Mouse (Mus musculus) gastrocnemius, adult 2 months (tissue): Measurements from ENCODE around the gene Slc40a1. TPM values are rescaled to one million over a fixed set of nuclear protein-coding genes. Genes with fewer than 3 reads are reported as not detected.

Experiments used
- DNase-seq: peaks from one replicate; pipeline ENCODE4 v3.0.0; 2022
- H3K27ac ChIP-seq: fragments of 200-600 bp; 2 replicates; pipeline ENCODE4 v1.8.1; 2022; ENCODE audit warnings: mild to moderate bottlenecking
- H3K4me3 ChIP-seq: fragments of 200-600 bp; 2 replicates; pipeline ENCODE4 v1.8.1; 2022; ENCODE audit warnings: mild to moderate bottlenecking, moderate library complexity
- CTCF ChIP-seq: fragments of 200-600 bp; IDR thresholded peaks from 2 replicates; pipeline ENCODE4 v1.8.1; 2022; ENCODE audit warnings: antibody characterized with exemption, mild to moderate bottlenecking, moderate library complexity
- intact Hi-C: fragments of 180-260 bp; cut with DNase I; formaldehyde crosslinking; loops from one replicate; pipeline ENCODE4 v1.15.1; 2025
- long read RNA-seq, 2 experiments: library from polyadenylated mRNA; stranded (forward); transcript quantifications; one replicate each; pipeline ENCODE4 v2.0.0; 2021
- total RNA-seq, 2 experiments: library from RNA; stranded (reverse); gene quantifications; 2 replicates each; pipeline ENCODE4 v1.2.3; 2021

Gene Slc40a1
- total RNA-seq = 10 to 100 TPM; 21.3 to 26.3 TPM
- long read RNA-seq, experiment 1, transcript Slc40a1-201 (8 exons, 3,370 nt) = major isoform, 81 of 81 reads
- long read RNA-seq, experiment 1, partial matches to known transcripts = 0 of 81 reads
- long read RNA-seq, experiment 1, other reads (novel, unspliced or antisense) = 0 of 81 reads
- long read RNA-seq, experiment 2, transcript Slc40a1-201 (8 exons, 3,370 nt) = major isoform, 110 of 124 reads
- long read RNA-seq, experiment 2, partial matches to known transcripts = 5 of 124 reads
- long read RNA-seq, experiment 2, other reads (novel, unspliced or antisense) = 9 of 124 reads

- no peak for TF ChIP-seq CTCF
- H3K27ac ChIP-seq = peak within 1 kb of the TSS; percentile 85
- DNase-seq = no peak
- peak within 1 kb of the TSS; percentile 88 for H3K4me3 ChIP-seq
- intact Hi-C loops = loop anchor here (5.0 to 10.0 kb wide), 2 partner anchors 62 to 99 kb away; no protein-coding TSS in a partner anchor
Measured at GRCm38 (mm10) chr1:45926393-45926763, at the start of gene Slc40a1. TSS of gene Slc40a1 (minus strand) at chr1:45926523.

GRCm38 (mm10) chr1:45971314-45971713 lies 45.0 kb upstream of the Slc40a1 start:
- TF ChIP-seq CTCF = no peak
- intact Hi-C loops = no loop called here
- H3K4me3 ChIP-seq = no peak overlapping the region
- H3K27ac ChIP-seq = no peak overlapping the region
- no peak for DNase-seq

GRCm38 (mm10) chr1:45948988-45949387 lies 22.7 kb upstream of the Slc40a1 start:
- intact Hi-C loops = no loop called here

GRCm38 (mm10) chr1:45947843-45948242 lies 21.5 kb upstream of the Slc40a1 start:
- no peak overlapping the region for H3K4me3 ChIP-seq
- intact Hi-C loops = no loop called here
- no peak for DNase-seq
- TF ChIP-seq CTCF = no peak
- H3K27ac ChIP-seq = no peak overlapping the region

More at GRCm38 (mm10) chr1:45948988-45949387, 22.7 kb upstream of the Slc40a1 start:
- DNase-seq = no peak
- peak; percentile 41 for TF ChIP-seq CTCF
- Histone ChIP-seq H3K4me3 (no peak overlapping the region), H3K27ac (no peak overlapping the region)

- Histone ChIP-seq H3K27ac (no peak overlapping the region), H3K4me3 (no peak overlapping the region)
- DNase-seq = no peak
- peak; percentile 34; the same call in 1 of the 2 replicates for TF ChIP-seq CTCF
- intact Hi-C loops = no loop called here
Measured at GRCm38 (mm10) chr1:45931127-45931526, 4.8 kb upstream of the Slc40a1 start.

- H3K27ac ChIP-seq = no peak overlapping the region
- intact Hi-C loops = loop anchor here (5.0 to 10.0 kb wide), 2 partner anchors 62 to 100 kb away; no protein-coding TSS in a partner anchor
- no peak overlapping the region for H3K4me3 ChIP-seq
Measured at GRCm38 (mm10) chr1:45926911-45927310, 588 bp upstream of the Slc40a1 start.

GRCm38 (mm10) chr1:45925500-45926392 lies 577 bp downstream of the Slc40a1 start:
- Histone ChIP-seq H3K4me3 (peak overlapping the region; percentile 88), H3K27ac (peak overlapping the region; percentile 85)
- no peak for TF ChIP-seq CTCF
- DNase-seq = peak; percentile 91
- intact Hi-C loops = loop anchor here (5.0 to 10.0 kb wide), 2 partner anchors 61 to 98 kb away; no protein-coding TSS in a partner anchor

More at GRCm38 (mm10) chr1:45926911-45927310, 588 bp upstream of the Slc40a1 start:
- no peak for TF ChIP-seq CTCF
- no peak for DNase-seq

GRCm38 (mm10) chr1:45925131-45925499 lies 1.2 kb downstream of the Slc40a1 start:
- DNase-seq = no peak
- peak overlapping the region; percentile 85 for H3K27ac ChIP-seq
- TF ChIP-seq CTCF = no peak
- peak overlapping the region; percentile 88 for H3K4me3 ChIP-seq
- intact Hi-C loops = loop anchor here (5.0 to 10.0 kb wide), 2 partner anchors 60 to 98 kb away; no protein-coding TSS in a partner anchor

GRCm38 (mm10) chr1:45924516-45924915 lies 1.8 kb downstream of the Slc40a1 start:
- Histone ChIP-seq H3K4me3 (peak overlapping the region; percentile 88), H3K27ac (no peak overlapping the region; the same call in 1 of the 2 replicates)
- DNase-seq = no peak
- intact Hi-C loops = loop anchor here (10.0 kb wide), 1 partner anchor 60 kb away; no protein-coding TSS in a partner anchor
- no peak for TF ChIP-seq CTCF

- no peak for DNase-seq
- H3K4me3 ChIP-seq = peak overlapping the region; percentile 11; the same call in 1 of the 2 replicates
- intact Hi-C loops = loop anchor here (10.0 kb wide), 1 partner anchor 59 kb away; no protein-coding TSS in a partner anchor
- no peak for TF ChIP-seq CTCF
- H3K27ac ChIP-seq = no peak overlapping the region
Measured at GRCm38 (mm10) chr1:45923306-45923705, 3.0 kb downstream of the Slc40a1 start.

- DNase-seq = no peak
- H3K4me3 ChIP-seq = no peak overlapping the region
- no peak overlapping the region for H3K27ac ChIP-seq
- no peak for TF ChIP-seq CTCF
- intact Hi-C loops = loop anchor here (10.0 kb wide), 1 partner anchor 56 kb away; no protein-coding TSS in a partner anchor
Measured at GRCm38 (mm10) chr1:45920703-45921102, 5.6 kb downstream of the Slc40a1 start.

GRCm38 (mm10) chr1:45919752-45920151 lies 6.6 kb downstream of the Slc40a1 start:
- no peak for DNase-seq
- Histone ChIP-seq H3K27ac (no peak overlapping the region), H3K4me3 (no peak overlapping the region)
- TF ChIP-seq CTCF = no peak
- intact Hi-C loops = loop anchor here (10.0 kb wide), 1 partner anchor 55 kb away; no protein-coding TSS in a partner anchor
